Mouse (Mus musculus) layer of hippocampus, adult 9-11 months (tissue): ENCODE results near the gene Hoxd8.

ENCODE experiments used
- DNase-seq: peaks from one replicate; pipeline ENCODE4 v3.0.0; 2022

The Hoxd8 gene

GRCm38 (mm10) chr2:74686988-74687697, 17.3 kb upstream of the Hoxd8 start:
- DNase-seq: no peak

GRCm38 (mm10) chr2:74687698-74688555, 16.5 kb upstream of the Hoxd8 start:
- DNase-seq: no peak

- no peak for DNase-seq
These were observed 15.4 kb upstream of the Hoxd8 start for GRCm38 (mm10) chr2:74688795-74689573.

- DNase-seq: no peak
These were observed 14.7 kb upstream of the Hoxd8 start for GRCm38 (mm10) chr2:74689574-74690337.

- DNase-seq: no peak
These were observed 14.1 kb upstream of the Hoxd8 start for GRCm38 (mm10) chr2:74690338-74690716.

GRCm38 (mm10) chr2:74691022-74691951, 13.1 kb upstream of the Hoxd8 start, which contains the start of gene Hoxd10:
Gene Hoxd10, plus strand, starts transcription at chr2:74691924.
- DNase-seq: no peak

GRCm38 (mm10) chr2:74691995-74692807, 12.2 kb upstream of the Hoxd8 start:
- no peak for DNase-seq

GRCm38 (mm10) chr2:74692808-74693431, 11.5 kb upstream of the Hoxd8 start:
- no peak for DNase-seq

- no peak for DNase-seq
These were observed 11.0 kb upstream of the Hoxd8 start for GRCm38 (mm10) chr2:74693432-74693827.

- DNase-seq: no peak
These were observed 10.3 kb upstream of the Hoxd8 start for GRCm38 (mm10) chr2:74694066-74694465.

- no peak for DNase-seq
These were observed 9.0 kb upstream of the Hoxd8 start for GRCm38 (mm10) chr2:74695383-74695782.

GRCm38 (mm10) chr2:74695813-74696430, 8.5 kb upstream of the Hoxd8 start:
- no peak for DNase-seq

- DNase-seq: no peak
These were observed 7.7 kb upstream of the Hoxd8 start for GRCm38 (mm10) chr2:74696442-74697335.

- no peak for DNase-seq
These were observed 6.8 kb upstream of the Hoxd8 start, which contains the start of gene Hoxd9 for GRCm38 (mm10) chr2:74697567-74698121. Gene Hoxd9, plus strand, starts transcription at chr2:74697727.

- DNase-seq: no peak
These were observed 6.0 kb upstream of the Hoxd8 start for GRCm38 (mm10) chr2:74698201-74699052.

- DNase-seq: no peak
These were observed 5.4 kb upstream of the Hoxd8 start for GRCm38 (mm10) chr2:74699053-74699430.
